Mouse (Mus musculus) stomach, embryonic 14.5 days (tissue): Measurements from ENCODE around the gene Gm10762. TPM values are rescaled to one million over a fixed set of nuclear protein-coding genes. Genes with fewer than 3 reads are reported as not detected.
"Not testable (repeated sequence)": the region's sequence is repeated elsewhere in the genome, so short reads cannot be mapped to it uniquely, and the experiment has no call there.

Source experiments
- ATAC-seq: fragments of 200-750 bp; cut with Nextera tagmentation; 2 replicates; pipeline ENCODE4 v1.8.0; 2017; ENCODE audit warnings: low read depth, moderate TSS enrichment; ENCODE audit not compliant: insufficient number of reproducible peaks, insufficient read depth, low FRiP score
- H3K27ac ChIP-seq: fragments of 300-500 bp; sonication (generic); 2 replicates; pipeline ENCODE4 v1.5.1; 2014; ENCODE audit warnings: mild to moderate bottlenecking, low read length, moderate library complexity, mixed read lengths
- H3K27me3 ChIP-seq: fragments of 300-500 bp; sonication (generic); 2 replicates; pipeline ENCODE4 v1.6.1; 2014; ENCODE audit warnings: low read length, control low read depth, mixed read lengths; ENCODE audit not compliant: control insufficient read depth, insufficient read depth
- H3K36me3 ChIP-seq: fragments of 300-500 bp; sonication (generic); 2 replicates; pipeline ENCODE4 v1.6.1; 2014; ENCODE audit warnings: mild to moderate bottlenecking, control low read depth, low read length, moderate library complexity, mixed read lengths; ENCODE audit not compliant: control insufficient read depth, insufficient read depth
- H3K4me1 ChIP-seq: fragments of 300-500 bp; sonication (generic); 2 replicates; pipeline ENCODE4 v1.6.1; 2014; ENCODE audit warnings: low read length, control low read depth, mixed read lengths; ENCODE audit not compliant: control insufficient read depth, insufficient read depth
- H3K4me2 ChIP-seq: fragments of 300-500 bp; sonication (generic); replicated peaks from 2 replicates; pipeline ENCODE4 v1.6.1; 2014; ENCODE audit warnings: low read depth, low read length, control low read depth
- H3K4me3 ChIP-seq: fragments of 300-500 bp; sonication (generic); 2 replicates; pipeline ENCODE4 v1.5.1; 2014; ENCODE audit warnings: low read depth, low read length, control low read depth
- H3K9ac ChIP-seq: fragments of 300-500 bp; sonication (generic); replicated peaks from 2 replicates; pipeline ENCODE4 v1.6.1; 2014; ENCODE audit warnings: low read depth, mild to moderate bottlenecking, control low read depth, low read length, moderate library complexity, mixed read lengths
- H3K9me3 ChIP-seq: fragments of 300-500 bp; sonication (generic); 2 replicates; pipeline ENCODE4 v1.6.1; 2016; ENCODE audit warnings: low read depth, low read length, control low read depth; ENCODE audit not compliant: control insufficient read depth
- WGBS: fragments of 180-500 bp; shearing (Covaris S2); extraction: QIAGEN DNeasy Blood & Tissue Kit; methylation state at CpG from one replicate; pipeline ENCODE4 v1.1.7; 2014; 5-methylcytosine and 5-hydroxymethylcytosine counted together
- polyA plus RNA-seq: library from polyadenylated mRNA; unstranded; fragments of >200 nt; fragmentation: Nextera tagmentation; extraction: Ambion mirVana; gene quantifications from 2 replicates; pipeline ENCODE4 v1.2.1, GENCODE M21; 2014

The Gm10762 gene
- 15.6 and 18.1 TPM in 2 replicates for polyA plus RNA-seq

GRCm38 (mm10) chr2:128967661-128968441, at the start of gene Gm10762:
Gene Gm10762, minus strand, starts transcription at chr2:128967725.
- 1% methylated on average over 80 of the region's 80 CpGs for WGBS
- ATAC-seq: peak; percentile 84
- Histone ChIP-seq H3K4me2 (peak within 1 kb of the TSS; percentile 47), H3K27ac (peak within 1 kb of the TSS; percentile 100), H3K4me3 (peak within 1 kb of the TSS; percentile 90), H3K4me1 (peaks cover 7% of the 10 kb centered on the region; the same call in 1 of the 2 replicates), H3K9me3 (no peaks in the 10 kb centered on the region), H3K36me3 (no peaks in the 10 kb centered on the region), H3K9ac (peak within 1 kb of the TSS; percentile 100), H3K27me3 (no peaks in the 10 kb centered on the region)

- not testable (repeated sequence) for H3K9me3 ChIP-seq, H3K27me3 ChIP-seq, H3K4me1 ChIP-seq, H3K27ac ChIP-seq, H3K4me2 ChIP-seq, H3K9ac ChIP-seq, ATAC-seq, H3K36me3 ChIP-seq, H3K4me3 ChIP-seq
- 87% methylated on average over 2 of the region's 2 CpGs for WGBS
Measured at GRCm38 (mm10) chr2:129008867-129009266, 41.3 kb upstream of the Gm10762 start.

GRCm38 (mm10) chr2:129006194-129006749, 38.7 kb upstream of the Gm10762 start:
- H3K9me3 ChIP-seq: no peaks in the 10 kb centered on the region
- H3K9ac ChIP-seq: no peak overlapping the region
- no peaks in the 10 kb centered on the region for H3K27me3 ChIP-seq

GRCm38 (mm10) chr2:129004872-129005271, 37.3 kb upstream of the Gm10762 start:
- Histone ChIP-seq H3K9me3 (no peaks in the 10 kb centered on the region), H3K4me1 (no peaks in the 10 kb centered on the region), H3K4me3 (no peak overlapping the region), H3K36me3 (no peaks in the 10 kb centered on the region), H3K9ac (no peak overlapping the region), H3K27ac (no peak overlapping the region), H3K4me2 (no peak overlapping the region), H3K27me3 (no peaks in the 10 kb centered on the region)
- ATAC-seq: no peak

More at GRCm38 (mm10) chr2:129006194-129006749, 38.7 kb upstream of the Gm10762 start:
- no peak overlapping the region for H3K27ac ChIP-seq
- 64% methylated on average over 4 of the region's 4 CpGs for WGBS
- H3K4me1 ChIP-seq: no peaks in the 10 kb centered on the region
- no peaks in the 10 kb centered on the region for H3K36me3 ChIP-seq
- no peak overlapping the region for H3K4me2 ChIP-seq
- no peak overlapping the region for H3K4me3 ChIP-seq
- ATAC-seq: no peak

GRCm38 (mm10) chr2:128984746-128985145, 17.2 kb upstream of the Gm10762 start:
- Histone ChIP-seq H3K27me3 (no peaks in the 10 kb centered on the region), H3K36me3 (no peaks in the 10 kb centered on the region), H3K27ac (no peak overlapping the region), H3K4me3 (no peak overlapping the region), H3K9ac (no peak overlapping the region), H3K4me1 (no peaks in the 10 kb centered on the region), H3K9me3 (no peaks in the 10 kb centered on the region), H3K4me2 (no peak overlapping the region)
- ATAC-seq: no peak
- 78% methylated on average over 3 of the region's 3 CpGs for WGBS

GRCm38 (mm10) chr2:128975572-128975971, 8.0 kb upstream of the Gm10762 start:
- 55% methylated on average over 4 of the region's 4 CpGs for WGBS
- no peak overlapping the region for H3K4me2 ChIP-seq
- no peak overlapping the region for H3K9ac ChIP-seq
- H3K9me3 ChIP-seq: no peaks in the 10 kb centered on the region
- H3K27me3 ChIP-seq: no peaks in the 10 kb centered on the region
- no peak for ATAC-seq
- H3K27ac ChIP-seq: no peak overlapping the region
- no peaks in the 10 kb centered on the region for H3K36me3 ChIP-seq
- no peak overlapping the region for H3K4me3 ChIP-seq
- H3K4me1 ChIP-seq: no peaks in the 10 kb centered on the region

- no peaks in the 10 kb centered on the region for H3K4me1 ChIP-seq
- H3K9ac ChIP-seq: no peak overlapping the region
- no peaks in the 10 kb centered on the region for H3K27me3 ChIP-seq
- H3K4me2 ChIP-seq: no peak overlapping the region
- no peak overlapping the region for H3K27ac ChIP-seq
- no peaks in the 10 kb centered on the region for H3K9me3 ChIP-seq
- no peak overlapping the region for H3K4me3 ChIP-seq
- ATAC-seq: no peak
- H3K36me3 ChIP-seq: no peaks in the 10 kb centered on the region
Measured at GRCm38 (mm10) chr2:128972301-128972700, 4.8 kb upstream of the Gm10762 start.

GRCm38 (mm10) chr2:128968475-128969083, 1.1 kb upstream of the Gm10762 start:
- no peak overlapping the region for H3K9ac ChIP-seq
- peaks cover 7% of the 10 kb centered on the region; the same call in 1 of the 2 replicates for H3K4me1 ChIP-seq
- ATAC-seq: no peak
- no peaks in the 10 kb centered on the region for H3K36me3 ChIP-seq
- H3K9me3 ChIP-seq: no peaks in the 10 kb centered on the region
- H3K27me3 ChIP-seq: no peaks in the 10 kb centered on the region
- peak overlapping the region; percentile 90 for H3K4me3 ChIP-seq
- peak overlapping the region; percentile 47 for H3K4me2 ChIP-seq
- H3K27ac ChIP-seq: 0 out of 2 replicates have a peak overlapping the region, but pooled peaks have one; percentile 100
